Mouse (Mus musculus): ENCODE measurements at regions not wholly inside any gene's neighbourhood (a gene's known extent, or its start where the extent isn't known, plus 50 kb on each side); places are given as distances from the start of the nearest gene placed in this dataset.

DNA sequence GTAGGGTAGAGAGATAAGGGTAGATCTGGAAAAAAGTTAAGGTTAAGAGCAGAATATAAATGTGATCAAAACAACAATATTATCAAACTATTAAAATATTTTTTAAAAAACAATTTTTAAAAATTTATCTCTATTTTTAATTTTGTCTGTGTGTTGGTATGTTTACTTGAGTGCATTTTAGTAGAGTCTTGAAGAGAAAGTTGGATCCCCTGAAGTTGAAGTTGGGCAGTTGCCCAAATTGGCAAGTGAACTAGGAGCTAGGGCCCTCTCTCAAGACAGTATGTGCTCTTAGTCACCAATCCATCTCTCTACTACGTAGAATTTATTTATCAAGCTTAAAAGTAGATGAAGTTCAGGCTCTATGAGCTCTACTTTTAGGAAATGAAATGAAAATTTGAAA lies 59.9 kb downstream of the Adamts1 start:
- no peak for DNase-seq (ENCODE audit: low spot score)

- DNase-seq (ENCODE audit: low spot score) = no peak
These were observed 64.2 kb downstream of the Adamts1 start for GRCm38 (mm10) chr16:85738606-85739195.

- DNase-seq (ENCODE audit: low spot score) = no peak
These were observed 74.9 kb downstream of the Adamts1 start for GRCm38 (mm10) chr16:85728026-85728425.

DNA sequence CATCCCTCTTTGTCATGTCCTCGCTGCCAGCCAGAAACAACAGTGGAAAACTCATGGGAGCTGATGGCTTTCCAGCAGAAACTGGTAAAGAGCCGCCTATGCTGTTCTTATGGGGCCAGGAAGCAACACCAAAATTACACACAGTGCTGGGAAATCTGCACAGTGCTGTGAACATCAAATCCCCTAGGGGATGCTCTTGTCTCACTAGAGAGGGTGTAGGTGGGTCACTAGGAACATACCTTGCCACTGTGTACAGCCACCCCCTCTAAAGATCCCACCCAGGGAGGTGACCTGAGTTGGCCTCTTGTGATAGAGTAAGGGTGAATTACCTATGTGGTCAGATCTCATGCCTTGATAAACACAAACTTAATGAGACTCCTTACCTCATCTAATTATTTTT lies 80.9 kb downstream of the Adamts1 start:
- DNase-seq (ENCODE audit: low spot score) = no peak

GRCm38 (mm10) chr16:85712291-85712690 lies 90.6 kb downstream of the Adamts1 start:
- DNase-seq (ENCODE audit: low spot score) = no peak

DNA sequence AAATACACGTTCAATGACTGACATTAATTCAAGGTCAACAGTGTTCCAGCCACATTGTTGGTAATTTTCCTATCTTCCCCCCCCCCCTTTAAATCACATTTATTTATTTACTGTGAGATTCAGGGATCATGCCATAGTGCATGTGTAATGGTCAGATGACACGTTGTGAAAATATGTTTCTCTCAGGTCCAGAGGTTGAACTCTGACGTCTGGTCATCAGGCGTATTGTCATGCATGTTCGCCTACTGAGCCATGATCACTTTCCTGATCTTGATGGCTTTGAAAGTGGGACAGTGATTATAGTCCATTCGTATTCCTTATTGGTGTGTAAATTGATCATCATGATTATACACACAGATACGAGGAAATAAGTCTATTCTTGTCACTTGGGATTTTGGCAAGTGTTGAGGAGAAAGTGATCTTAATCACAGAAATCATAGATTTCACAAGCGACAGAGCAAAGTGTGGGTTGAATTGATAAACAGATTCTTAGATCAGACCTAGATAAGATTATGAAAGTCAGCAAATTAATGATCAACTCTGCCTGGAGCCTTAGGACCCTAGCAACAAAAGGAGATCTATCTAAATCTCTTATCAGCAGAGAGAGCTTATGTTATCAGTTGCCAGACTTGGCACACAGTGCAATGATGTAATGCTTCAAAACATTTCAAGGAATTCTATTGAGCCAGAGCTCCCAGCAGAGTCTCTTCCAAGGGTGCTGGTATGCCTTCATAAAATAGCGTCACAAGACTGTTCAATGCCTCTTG lies 98.5 kb downstream of the Adamts1 start:
- no peak for DNase-seq (ENCODE audit: low spot score)

DNA sequence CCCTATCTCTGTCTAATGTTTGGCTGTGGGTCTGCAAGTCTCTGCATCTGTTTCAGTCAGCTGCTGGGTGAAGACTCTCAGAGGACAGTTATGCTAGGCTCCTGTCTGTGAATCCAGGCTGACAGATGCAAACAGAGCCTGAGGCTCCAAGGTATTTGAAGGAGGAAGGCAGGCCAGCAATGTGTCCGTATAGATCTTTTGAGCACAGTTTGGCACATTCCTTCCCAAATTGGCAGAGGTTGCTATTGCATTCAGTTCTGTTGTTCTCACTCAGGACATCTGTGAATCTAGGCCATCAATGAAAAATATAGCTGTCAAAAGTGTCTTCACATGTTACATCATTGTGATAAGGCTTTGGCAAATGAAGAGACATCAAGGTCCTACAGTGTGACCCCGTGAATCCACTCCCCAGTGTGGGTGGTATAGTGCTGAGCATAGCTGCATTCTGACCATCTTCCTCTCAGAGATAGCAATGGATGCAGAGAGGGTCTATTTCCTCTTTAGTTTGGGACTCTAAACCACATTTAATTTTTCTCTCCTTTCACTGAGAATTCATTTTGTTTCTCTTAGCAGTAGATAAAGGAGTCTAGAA lies 99.9 kb downstream of the Adamts1 start:
- DNase-seq (ENCODE audit: low spot score) = no peak

DNA sequence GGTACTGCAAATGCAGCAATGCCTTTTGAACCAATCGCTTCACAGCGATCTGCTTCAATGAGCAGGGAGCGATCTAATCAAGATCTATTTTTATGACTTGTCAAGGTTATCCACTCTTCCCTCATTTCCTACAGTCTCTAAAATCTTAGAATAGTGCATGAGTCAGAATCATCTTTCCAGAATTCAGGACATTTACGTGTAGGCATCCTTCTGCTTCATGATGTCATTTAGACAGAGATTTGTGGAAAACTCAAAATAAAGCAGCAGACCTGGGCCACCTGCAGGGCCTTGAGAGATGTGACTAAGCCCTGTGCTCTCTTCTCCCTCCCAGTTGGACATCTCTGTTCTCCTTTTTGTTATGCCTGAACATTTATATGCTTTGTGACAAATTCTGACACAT lies 103.6 kb downstream of the Adamts1 start:
- no peak for DNase-seq (ENCODE audit: low spot score)

- DNase-seq (ENCODE audit: low spot score) = no peak
These were observed 120.2 kb downstream of the Adamts1 start for GRCm38 (mm10) chr16:85682721-85683120.

- no peak for DNase-seq (ENCODE audit: low spot score)
These were observed 122.6 kb downstream of the Adamts1 start for GRCm38 (mm10) chr16:85680351-85680750.

GRCm38 (mm10) chr16:85678781-85679180 lies 124.1 kb downstream of the Adamts1 start:
- no peak for DNase-seq (ENCODE audit: low spot score)

- no peak for DNase-seq (ENCODE audit: low spot score)
These were observed 124.7 kb downstream of the Adamts1 start for GRCm38 (mm10) chr16:85678228-85678627.

- DNase-seq (ENCODE audit: low spot score) = peak; percentile 28
These were observed 123.8 kb upstream of the Cyyr1 start for GRCm38 (mm10) chr16:85677027-85677426.

DNA sequence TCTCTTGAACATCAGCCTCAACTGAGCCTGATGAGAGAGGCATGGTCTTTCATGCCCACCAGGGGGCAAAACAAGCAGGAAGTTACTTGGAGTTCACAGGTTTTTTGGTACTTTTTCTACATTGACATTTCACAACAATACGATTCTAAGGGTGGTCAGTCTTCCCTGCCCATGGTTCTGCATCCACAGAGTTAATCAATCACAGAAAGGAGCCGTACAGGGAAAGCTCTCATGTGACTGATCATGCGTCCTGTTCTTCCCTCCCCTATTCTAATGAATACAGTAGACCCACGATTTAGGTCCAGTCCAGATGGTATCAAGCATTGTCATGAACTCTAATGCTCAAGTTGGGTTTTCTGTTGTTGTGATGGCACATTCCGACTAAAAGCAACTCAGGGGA lies 115.6 kb upstream of the Cyyr1 start:
- DNase-seq (ENCODE audit: low spot score) = no peak

GRCm38 (mm10) chr16:85667790-85668189 lies 114.6 kb upstream of the Cyyr1 start:
- DNase-seq (ENCODE audit: low spot score) = no peak

DNA sequence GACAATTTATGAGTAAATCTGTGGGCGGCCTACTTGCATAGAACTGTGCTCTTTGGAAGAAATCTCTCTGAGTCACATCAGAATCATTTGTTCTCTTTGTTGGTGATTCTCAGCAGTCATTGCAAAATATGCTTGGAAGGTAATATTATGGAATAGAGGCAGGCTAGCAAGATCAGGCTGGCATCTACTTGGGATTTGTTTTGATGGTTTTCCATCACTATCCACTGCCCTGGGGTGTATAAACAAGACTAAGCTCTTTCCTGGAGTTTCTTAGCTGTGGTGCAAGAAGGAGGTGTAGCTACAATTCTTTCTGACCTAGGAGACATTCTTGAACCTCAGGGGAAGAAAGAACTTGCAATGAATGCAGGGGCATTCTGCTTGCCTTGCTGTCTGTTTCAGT lies 96.3 kb upstream of the Cyyr1 start:
- no peak for DNase-seq (ENCODE audit: low spot score)

DNA sequence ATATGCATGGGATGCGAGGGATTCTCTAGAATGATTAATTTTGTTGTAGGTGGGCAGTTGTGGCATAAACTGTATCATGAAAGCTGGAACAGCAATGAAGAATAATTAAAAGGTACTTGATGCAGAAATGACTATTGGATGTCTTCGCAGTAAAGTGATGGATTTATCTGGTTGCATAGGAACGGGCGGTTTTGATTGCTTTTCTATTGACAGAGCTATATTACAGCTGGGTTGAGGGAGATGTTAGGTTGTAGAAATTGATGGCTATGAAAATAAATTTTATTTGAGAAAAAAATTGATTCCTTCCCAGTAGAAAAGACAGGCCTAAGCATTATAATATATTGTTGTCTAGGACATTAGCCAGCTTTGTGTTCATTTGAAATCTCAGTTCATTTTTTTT lies 87.8 kb upstream of the Cyyr1 start:
- DNase-seq (ENCODE audit: low spot score) = no peak

- no peak for DNase-seq (ENCODE audit: low spot score)
These were observed 83.9 kb upstream of the Cyyr1 start for GRCm38 (mm10) chr16:85637079-85637478.

- no peak for DNase-seq (ENCODE audit: low spot score)
These were observed 76.5 kb upstream of the Cyyr1 start for GRCm38 (mm10) chr16:85629738-85630137.

DNA sequence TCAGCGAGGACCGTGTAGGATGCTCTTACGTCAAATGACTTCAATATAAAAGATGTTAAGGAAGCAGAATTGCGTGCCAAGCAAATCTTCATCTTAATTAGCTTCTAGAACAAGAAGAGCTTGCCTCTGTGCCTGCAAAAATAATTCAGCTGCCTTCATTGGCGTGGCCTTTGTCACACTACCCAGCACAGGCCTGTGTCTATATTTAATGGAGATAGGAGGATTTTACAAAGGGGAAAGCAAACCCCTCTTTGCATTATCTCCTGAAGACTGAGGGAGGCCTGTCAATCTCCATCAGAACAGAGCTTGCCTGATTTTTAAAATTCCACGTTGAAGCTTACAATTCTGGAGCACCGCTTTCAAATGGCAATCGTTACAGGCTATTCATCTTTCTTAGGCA lies 71.3 kb upstream of the Cyyr1 start:
- no peak for DNase-seq (ENCODE audit: low spot score)

DNA sequence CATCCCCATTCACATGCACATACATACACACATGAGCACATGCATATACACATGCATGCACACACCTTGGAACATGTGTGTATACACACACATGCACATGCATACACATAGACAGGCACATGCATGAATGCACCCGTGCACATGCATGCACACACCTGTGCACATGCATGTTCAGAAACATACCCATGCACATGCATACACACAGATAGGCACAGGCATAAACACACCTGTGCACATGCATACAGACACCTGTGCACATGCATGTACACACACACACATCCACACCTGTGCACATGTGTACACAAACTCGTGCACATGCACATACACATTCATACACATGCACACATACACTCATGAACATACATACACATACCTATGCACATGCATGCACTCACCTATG lies 50.9 kb upstream of the Cyyr1 start:
- no peak for DNase-seq (ENCODE audit: low spot score)

Data from layer of hippocampus, adult 11-12 months (tissue).